Mouse (Mus musculus): Measurements from ENCODE around the gene Gipr. TPM values are rescaled to one million over a fixed set of nuclear protein-coding genes. Genes with fewer than 3 reads are reported as not detected.

The Gipr gene
- total RNA-seq, 1 experiment from 2014 or later: 0.27 TPM

DNA sequence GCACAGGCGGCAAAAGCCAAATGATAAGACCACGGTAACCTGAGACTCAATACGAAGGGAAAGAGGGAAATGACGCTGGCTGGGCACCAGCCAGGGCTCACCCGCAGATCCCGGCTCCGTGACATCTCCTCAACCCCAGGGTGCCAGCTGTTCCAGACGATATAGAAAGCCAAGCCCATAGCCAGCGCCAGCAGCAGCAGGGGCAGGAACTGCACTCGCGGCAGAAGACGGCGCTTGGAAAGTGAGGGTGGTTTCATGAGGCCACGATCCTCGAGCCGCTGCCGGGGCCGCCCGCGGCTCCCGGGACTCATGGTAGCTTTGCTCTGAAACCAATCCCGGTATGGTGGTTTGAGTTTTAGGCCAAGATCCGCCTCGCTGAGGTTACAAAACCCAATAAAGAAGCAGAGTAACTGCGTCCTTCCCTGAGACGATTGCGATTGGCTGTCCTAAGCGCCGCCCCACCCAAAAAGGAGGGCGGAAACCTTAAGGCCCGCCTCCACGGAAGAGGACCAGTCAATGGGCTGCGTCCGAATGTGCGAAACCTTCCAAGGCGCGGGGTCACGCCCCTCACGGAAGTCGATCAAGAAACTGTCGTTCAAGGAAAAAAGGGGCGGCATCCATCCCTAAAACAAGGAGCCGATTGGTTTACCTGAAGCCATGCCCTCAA, 16.9 kb downstream of the Gipr start, which contains the start of gene Qpctl:
Gene Qpctl, minus strand, starts transcription at position 417 of the 667 bp plus-strand sequence.
- DNase-seq: peak; percentile 95

DNA sequence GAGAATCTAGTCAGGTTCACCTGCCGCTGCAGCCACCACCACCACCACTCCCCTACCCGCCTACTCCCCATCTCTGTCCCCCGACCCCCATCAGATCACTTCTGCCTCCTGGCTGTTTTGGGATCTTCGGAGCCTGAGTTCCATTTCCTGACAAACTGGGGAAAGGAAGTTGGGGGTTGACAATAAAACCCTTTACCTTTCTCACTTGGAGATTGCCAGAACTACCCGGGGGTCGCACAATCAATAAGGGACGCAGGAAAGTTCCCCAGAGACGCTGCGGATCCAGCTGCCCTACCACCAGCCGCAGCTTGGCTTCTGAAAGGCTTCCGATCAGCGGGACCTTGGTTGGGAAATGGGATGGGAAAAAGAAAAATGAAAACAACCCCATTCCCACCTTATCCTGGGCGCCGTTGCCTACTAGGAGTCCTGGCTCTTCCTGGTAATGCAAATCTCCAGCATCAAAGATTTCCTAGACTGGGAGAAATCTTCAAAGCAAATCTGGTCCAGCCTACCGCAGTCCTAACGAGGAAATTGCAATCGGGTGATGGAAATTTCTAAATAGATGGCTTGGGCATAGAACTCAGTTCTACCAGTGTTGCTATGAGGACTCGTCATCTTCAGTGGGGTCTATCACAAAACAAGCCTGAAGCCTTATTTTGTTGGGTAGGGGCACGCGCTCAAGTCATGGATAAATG, 17.6 kb downstream of the Gipr start:
- no peak for DNase-seq

DNA sequence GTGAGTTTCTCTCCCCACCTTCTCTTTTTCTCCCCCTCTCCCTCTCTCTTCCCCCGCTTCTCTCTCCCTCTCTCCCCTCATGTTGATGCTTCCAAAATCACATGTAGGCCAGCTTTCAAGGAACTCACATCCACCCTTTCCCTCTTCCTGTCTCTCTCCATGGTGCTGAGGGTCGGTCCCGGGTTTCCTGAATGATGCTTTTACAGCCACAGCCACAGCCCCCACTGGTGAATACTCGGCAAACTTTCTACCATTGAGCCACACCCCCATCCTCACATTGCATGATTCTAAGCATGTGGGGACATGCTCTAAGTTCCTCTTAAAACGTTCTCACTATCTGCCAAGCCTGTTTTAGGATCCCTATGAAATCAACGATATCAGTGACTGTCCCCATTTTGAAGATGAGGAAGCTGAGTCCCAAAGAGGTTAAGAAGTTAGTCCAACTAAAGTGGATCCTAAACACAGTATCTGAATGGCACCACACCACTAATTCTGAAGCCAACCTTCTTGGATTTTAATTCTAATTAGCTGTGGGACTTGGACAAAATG, 18.4 kb downstream of the Gipr start:
- no peak for DNase-seq

DNA sequence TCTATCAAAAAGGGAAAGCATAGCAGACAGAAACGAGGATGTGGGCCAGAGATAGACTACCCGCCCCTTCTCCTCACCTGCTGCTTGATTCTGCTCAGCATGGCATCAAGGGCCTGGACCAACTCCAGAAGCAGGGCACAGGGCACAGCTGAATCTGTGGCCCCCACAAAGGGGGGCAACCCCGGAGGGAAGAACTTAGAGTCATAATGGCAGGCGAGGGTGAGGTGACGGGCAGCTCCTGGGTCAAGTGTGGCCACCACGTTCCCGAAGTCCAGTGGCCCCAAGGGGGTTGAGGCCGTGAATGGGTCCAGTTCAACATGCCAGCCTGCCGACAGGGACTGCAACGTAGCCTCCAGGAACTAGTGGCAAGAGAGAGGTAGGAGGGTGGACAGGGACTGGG, 19.1 kb downstream of the Gipr start:
- no peak for DNase-seq

DNA sequence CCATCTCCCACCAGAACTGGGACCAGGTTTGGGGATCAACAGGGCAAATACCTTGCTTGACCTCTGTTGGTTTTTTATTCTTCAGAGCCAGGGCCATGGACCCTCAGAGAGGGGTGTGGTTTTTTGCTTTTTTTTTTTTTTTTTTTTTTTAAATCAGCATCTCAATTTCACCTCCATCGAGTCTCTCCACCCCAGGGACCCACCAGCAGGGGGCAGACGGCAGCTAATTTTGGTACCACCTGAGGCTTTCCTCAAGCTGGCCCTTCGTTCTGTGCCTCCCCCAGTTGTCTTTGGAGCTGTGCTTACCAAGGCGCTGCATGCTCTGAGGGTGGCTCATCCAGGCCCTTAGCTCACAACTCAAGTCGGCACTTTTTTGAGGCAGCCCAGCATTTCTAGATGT, 28.5 kb downstream of the Gipr start:
- DNase-seq: peak; percentile 65

DNA sequence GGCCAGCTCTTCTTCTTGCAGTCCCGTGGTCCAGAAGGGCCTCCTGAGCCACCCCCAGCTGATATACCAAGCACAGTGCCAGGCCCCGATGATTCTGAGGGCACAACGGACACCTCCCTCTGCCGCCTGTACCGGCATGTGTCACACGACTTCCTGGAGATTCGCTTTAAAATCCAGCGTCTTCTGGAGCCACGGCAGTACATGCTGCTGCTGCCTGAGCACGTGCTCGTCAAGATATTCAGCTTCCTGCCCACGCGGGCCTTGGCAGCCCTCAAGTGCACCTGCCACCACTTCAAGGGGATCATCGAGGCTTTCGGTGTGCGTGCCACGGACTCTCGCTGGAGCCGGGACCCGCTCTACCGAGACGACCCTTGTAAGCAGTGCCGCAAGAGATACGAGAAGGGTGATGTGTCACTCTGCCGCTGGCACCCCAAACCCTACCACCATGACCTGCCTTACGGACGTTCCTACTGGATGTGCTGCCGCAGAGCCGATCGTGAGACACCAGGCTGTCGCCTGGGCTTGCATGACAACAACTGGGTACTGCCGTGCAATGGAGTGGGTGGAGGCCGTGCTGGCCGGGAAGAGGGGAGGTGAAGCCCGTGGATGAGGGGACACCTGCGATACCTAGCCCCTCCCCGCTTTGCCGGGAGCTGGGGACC, 29.1 kb downstream of the Gipr start:
- no peak for DNase-seq

DNA sequence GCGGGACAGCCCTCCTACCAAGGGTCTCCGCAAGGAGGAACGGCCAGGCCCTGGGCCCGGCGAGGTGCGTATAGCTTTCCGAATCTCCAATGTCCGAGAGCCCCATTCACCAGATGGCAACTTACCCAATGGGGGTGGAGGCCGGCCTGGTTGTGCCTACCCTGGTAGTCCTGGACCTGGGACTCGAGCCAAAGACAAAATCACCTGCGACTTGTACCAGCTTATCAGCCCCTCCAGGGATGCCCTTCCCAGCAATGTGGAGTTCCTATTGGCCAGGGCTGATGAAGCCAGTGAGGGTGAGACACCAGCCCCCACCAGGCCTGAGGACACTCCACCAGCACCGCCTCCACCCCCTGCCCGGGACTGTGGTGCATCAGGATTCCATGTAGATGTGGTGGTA, 29.8 kb downstream of the Gipr start:
- DNase-seq: no peak

DNA sequence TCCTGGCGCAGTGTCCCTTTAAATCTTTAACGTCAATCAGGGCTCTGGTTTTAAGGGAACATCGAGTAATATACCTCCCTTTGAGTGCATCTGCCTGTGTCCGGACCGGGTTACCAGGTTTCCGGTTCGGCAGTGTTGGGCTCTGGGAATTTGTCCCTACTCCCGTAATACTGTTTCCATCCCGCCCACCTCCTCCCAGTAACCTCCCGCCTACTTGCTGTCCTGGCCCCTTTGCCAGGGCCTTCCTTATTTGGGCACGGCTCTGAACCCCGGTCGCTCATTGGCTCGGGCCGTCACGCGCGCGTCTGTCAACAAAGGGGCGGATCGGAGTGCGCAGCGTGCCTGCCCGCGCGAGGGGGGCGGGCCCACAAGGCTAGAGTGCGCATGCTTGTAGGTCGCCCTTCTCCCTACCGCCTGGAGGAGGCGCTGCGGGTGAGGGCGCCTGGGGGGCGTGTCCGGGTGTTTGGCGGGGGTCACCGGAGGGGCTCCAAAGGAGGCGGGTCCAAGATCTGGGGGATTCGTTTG, 34.5 kb downstream of the Gipr start:
- peak; percentile 97 for DNase-seq

DNA sequence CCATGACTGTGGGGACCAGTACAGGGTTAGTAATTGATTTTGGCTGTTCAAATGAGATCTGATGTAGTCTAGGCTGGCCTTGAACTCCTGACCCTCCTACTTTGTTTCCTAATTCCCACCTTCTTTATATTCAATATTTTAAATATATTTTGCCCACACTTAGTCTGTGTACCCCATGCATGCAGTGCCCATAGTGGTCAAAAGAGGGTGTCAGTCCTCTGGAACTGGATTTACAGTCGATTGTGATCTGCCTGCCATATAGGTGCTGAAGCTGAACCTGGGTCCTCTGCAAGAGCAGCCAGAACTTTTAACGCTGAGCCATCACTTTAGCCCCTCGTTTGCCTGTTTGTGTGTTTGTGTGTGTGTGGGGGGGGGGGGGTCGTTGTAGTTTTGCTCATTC, 35.3 kb downstream of the Gipr start:
- no peak for DNase-seq

DNA sequence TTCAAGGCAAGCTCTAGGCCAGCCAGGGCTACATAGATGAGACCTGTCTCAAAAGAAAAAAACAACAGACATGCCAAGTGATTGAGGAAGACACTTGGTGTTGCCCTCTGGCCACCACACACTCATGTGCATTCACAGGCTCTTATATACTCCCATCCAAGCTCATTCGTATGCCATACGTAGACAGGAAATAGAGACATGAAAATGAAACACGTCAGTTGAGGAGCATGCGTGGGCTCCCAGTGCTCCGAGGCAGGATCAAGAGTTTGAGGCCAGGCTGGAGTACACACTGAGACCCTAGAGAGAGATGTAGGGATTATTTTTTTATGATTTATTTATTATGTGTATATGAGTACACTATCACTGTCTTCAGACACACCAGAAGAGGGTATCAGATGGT, 36.5 kb downstream of the Gipr start:
- DNase-seq: no peak

DNA sequence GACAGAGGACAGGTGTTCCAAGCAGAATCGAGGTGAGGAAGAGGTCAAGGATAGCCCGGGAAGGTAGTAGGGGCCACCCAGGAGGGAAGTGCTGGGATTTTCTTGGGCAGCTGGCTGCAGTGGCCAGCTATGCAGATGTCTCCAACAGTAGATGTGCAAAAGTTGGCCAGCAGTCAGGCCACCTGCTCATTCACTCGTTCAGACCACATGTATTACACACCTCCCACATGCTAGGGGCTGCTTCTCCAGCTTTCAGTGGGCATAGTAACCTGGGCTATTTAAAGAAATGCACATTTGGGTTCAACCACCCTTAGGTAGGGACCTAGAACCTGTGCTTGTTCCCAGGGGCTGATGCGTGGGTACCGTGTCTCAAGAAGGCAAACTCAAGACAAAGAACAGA, 38.2 kb downstream of the Gipr start:
- no peak for DNase-seq

DNA sequence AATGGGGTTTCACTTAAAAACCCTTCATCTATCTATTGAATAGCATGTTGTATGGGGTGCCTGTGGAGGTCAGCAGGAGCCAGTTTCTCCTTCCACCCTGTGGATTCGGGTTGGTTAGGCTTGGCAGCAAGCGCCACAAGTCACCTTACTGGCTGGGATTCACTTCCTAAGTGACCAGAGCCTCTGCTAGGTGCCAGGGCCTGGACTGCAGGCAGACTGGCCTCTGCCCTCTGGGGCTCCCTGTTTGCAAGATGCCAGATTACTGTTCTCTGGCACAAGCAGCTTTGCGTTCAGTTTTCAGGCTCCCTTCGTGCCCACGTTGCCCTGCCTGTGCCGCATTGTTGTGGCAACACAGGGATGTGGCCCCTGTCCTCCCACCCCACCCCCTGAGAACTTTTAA, 41.2 kb downstream of the Gipr start:
- DNase-seq: no peak

DNA sequence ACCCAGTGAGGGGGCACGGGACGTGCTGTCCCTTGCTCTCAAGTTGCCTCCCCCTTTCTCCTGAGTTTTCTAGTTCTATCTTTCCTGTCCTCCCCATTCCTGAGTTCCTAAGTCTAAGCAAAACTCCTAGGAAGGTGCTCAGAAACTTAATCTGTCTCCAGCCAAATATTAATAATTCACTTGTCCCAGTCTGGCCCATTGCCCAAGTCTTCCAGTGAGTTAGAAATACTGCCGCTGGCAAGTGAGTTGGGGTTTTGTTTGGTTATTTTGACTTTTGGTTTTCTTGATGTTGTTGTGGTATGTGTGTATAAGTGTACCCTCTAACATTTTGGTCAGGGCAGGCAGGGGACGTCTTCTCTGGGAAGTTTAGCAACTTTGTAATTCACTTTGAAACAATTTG, 44.2 kb downstream of the Gipr start:
- peak; percentile 49 for DNase-seq

DNA sequence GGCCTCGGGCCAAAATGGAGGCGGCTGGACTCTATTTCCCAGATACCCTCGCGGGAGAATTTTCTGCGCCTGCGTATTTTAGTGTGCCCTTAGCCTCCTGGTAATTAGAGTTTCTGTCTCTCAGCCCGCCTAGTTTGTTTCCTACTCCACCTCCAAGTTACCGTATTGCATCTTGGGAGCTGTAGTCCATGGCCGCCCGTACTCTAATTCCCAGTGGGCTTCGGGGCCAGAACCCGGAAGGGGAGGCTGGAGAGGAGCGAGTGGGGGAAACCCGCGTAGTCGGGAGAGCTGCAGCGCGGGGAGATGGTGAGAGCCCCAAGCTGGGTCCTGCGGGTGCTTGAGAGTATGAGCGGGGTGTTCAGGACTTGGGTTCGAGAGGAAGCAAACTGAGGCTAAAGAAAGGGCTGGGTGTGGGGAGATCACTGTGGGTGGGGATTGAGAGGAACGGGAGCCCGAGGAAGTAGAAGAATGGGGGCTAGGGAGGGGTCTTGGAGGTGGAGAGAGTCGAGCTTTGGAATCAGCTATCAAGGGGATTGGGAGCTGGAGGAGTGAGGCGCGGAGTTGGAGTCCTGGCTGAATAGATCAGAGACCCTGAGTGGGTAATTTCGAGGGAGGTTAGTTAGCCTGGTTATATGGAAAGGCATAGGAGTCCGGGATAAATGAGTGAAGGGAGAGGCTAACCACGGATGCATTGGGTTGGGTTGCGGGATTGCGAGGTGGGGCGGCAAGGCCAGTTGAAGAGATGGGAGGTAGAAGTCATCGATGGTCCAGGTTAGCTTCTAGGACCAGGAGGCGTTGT, 46.1 kb downstream of the Gipr start, which contains the start of gene Fbxo46:
Gene Fbxo46, plus strand, starts transcription at position 229 of the 799 bp plus-strand sequence.
- peak; percentile 80 for DNase-seq

DNA sequence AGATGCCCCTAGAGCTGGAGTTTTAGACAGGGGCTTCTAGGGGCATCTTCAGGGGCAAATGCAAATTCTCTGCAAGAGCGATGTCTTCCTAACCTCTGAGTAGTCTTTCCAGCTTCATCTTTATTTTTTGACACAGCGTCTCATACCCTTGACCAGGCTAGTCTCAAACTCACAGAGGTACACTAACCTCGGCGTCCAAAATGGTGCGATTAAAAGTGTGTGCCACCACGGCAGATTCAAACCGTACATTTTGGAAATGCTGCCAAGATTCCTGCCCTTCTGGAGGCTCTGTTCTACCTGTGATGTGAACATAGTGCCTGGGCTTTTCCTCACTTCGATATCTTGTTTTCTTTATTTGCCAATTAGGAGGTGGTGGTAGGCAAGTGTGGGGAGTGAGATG, 46.8 kb downstream of the Gipr start:
- no peak for DNase-seq

DNA sequence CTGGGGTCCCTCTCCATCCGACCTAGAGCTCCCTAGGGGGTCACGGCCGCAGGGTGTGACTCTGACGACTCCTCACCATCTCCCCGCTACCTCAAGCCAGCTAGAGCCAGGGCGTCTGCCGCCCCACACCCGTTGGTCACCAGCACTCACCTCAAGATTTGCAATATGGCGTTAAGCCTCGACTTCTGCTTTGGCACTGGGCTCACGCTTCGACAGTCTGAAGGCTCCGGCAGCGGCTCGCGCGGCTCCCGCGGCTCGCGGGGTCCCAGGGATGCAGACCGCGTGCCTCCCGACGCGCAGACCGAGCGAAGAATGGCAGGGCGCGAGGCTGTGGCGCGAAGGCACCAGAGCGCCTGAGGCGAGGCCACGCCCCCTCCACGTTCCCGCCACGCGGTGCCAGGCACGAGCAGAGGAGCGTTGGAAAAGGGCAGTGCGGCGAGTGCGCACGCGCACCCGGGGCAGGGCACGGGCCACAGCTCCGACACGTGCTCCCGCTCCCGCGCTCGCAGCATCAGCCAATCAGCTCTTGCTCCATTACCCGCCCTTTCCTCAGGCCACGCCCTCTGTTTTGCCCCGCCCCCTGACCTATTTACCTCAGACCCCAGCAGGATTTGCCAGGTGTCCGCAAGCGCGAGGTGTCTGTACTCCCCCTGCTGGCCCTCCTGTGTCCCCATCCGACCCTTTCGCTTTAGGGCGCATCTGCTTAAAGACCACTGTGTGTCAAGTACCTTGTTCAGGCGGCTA, 47.7 kb downstream of the Gipr start, which contains the start of gene Gm4969:
Gene Gm4969, minus strand, starts transcription at position 341 of the 744 bp plus-strand sequence.
- peak; percentile 62 for DNase-seq

DNA sequence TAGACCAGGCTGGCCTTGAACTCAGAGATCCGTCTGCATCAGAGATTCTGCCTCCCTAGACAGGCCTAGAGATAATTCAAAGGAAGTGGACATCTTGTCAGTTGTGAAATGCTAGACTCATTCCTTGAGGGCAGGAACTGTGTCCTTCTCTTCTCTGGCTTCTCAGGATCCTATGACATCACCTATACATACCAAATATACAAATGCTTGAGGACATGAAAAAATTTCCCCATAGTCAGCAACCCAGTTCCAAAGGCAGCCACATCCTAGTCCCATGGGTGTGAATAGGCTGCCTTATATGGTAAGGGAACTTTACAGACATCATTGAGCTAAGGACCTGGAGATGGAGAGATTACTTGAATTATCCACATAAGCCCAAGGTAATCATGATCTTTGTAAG, 56.4 kb downstream of the Gipr start:
- no peak for DNase-seq

DNA sequence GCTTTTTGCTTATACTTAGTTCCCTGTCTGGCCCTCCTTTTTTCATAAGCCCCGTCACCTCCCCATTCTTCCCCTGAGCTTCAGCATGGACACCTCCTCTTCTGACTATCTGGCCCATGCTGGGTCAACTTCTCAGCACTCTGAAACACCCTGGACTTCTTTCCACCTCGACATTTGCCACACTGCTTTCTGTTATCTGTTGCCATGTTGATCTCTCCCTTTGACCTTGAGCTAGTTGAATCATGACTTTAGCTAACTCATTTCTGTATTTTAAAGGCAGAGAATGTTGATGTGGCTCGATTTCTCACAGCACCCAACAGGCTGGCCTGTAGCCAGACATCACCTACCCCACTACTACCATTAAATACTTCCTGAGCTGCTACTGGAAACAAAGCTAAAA, 58.5 kb downstream of the Gipr start:
- DNase-seq: peak; percentile 26
